Mouse (Mus musculus) liver, adult 2 months (tissue): Measurements from ENCODE around the gene G0s2.

Source experiments
- CTCF ChIP-seq: fragments of 200-500 bp; IDR thresholded peaks from 2 replicates; pipeline ENCODE4 v1.5.1; 2011; ENCODE audit warnings: low read depth, low read length, control low read depth
- POLR2A ChIP-seq: fragments of 200-500 bp; IDR thresholded peaks from 2 replicates; pipeline ENCODE4 v1.6.1; 2011; ENCODE audit warnings: low read length, control low read depth; ENCODE audit not compliant: insufficient read depth; ENCODE audit errors: extremely low read depth

DNA sequence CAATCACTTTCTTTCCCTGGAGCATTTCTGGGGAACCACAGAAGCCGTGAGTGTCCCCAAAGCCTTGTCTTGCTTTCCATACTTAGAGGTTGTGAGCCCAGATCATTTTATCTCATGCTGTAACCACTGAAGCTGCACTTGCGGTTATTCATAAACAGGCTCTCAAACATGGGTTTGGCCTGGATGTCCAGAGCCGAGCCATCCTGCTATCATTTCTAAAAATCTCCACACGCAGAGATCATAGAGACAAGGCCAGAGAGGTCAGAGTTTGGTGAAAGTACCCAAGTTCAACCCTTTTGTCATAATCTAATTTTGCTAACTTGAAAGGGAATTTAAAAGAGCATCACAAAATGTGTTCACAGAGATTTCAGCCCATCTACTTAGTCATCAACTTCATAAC, 31.6 kb downstream of the G0s2 start:
- TF ChIP-seq POLR2A (no peak), CTCF (no peak)
